8 mouse cellular contexts compared by ENCODE assay signal in genomic region chr11:70001865-70002264, GRCm38 (mm10). TPM values are rescaled to one million over a fixed set of nuclear protein-coding genes. Genes with fewer than 3 reads are reported as not detected.
DNase-seq lines count a peak whose midpoint lies in the region; ATAC-seq and TF ChIP-seq lines count a peak whose summit lies in the region.

No protein-coding gene starts in this region.

- peak; percentile 68 for TF ChIP-seq CTCF in kidney, postnatal 0 days (IDR thresholded peaks at IDR 0.05; ENCODE audit: low read depth)

- no peak for ATAC-seq in cerebellum, adult (ENCODE audit: insufficient number of reproducible peaks, low FRiP score, low TSS enrichment)
- no peak for ATAC-seq in forebrain, embryonic 13.5 days
- no peak for ATAC-seq in kidney, postnatal 0 days (replicated peaks; ENCODE audit: low FRiP score, low read depth)

- peaks cover 52% of the 10 kb centered on the region for H3K36me3 ChIP-seq in forebrain, embryonic 13.5 days (ENCODE audit: poor library complexity, severe bottlenecking)
- peaks cover 32% of the 10 kb centered on the region for H3K36me3 ChIP-seq in kidney, postnatal 0 days (ENCODE audit: insufficient read depth, low read length)
- H3K36me3 ChIP-seq in macrophage (ENCODE audit: inconsistent target): peaks cover 26% of the 10 kb centered on the region

- H3K79me2 ChIP-seq in macrophage (ENCODE audit: inconsistent target): peaks cover 68% of the 10 kb centered on the region

- peak overlapping the region; percentile 88 for H3K4me2 ChIP-seq in forebrain, embryonic 13.5 days
- peak overlapping the region; percentile 78 for H3K4me2 ChIP-seq in kidney, postnatal 0 days (ENCODE audit: low read length)

- H3K4me1 ChIP-seq in forebrain, embryonic 13.5 days: peaks cover 53% of the 10 kb centered on the region
- H3K4me1 ChIP-seq in kidney, postnatal 0 days (replicated peaks; ENCODE audit: insufficient read depth, low read length): peaks cover 20% of the 10 kb centered on the region; the same call in 1 of the 2 replicates

- peak; percentile 38 to 40 for DNase-seq in cerebellum, postnatal 36 days
- DNase-seq in ES-CJ7 (ENCODE audit: low read depth, low spot score): peak; percentile 89
- peak; percentile 70 for DNase-seq in kidney, postnatal 0 days (ENCODE audit: low spot score)
- peak; percentile 76 for DNase-seq in thymus, postnatal 14 days
- DNase-seq in left cerebral cortex, adult 11 months (ENCODE audit: low spot score): no peak

- H3K4me3 ChIP-seq in forebrain, embryonic 13.5 days: peak overlapping the region; percentile 69
- H3K4me3 ChIP-seq in kidney, postnatal 0 days (replicated peaks; ENCODE audit: low read depth, low read length): peak overlapping the region; percentile 70
- H3K4me3 ChIP-seq in macrophage (ENCODE audit: inconsistent target): peak overlapping the region; percentile 82

- no peaks in the 10 kb centered on the region for H3K27me3 ChIP-seq in forebrain, embryonic 13.5 days
- H3K27me3 ChIP-seq in kidney, postnatal 0 days (ENCODE audit: insufficient read depth, low read length): no peaks in the 10 kb centered on the region

- peak overlapping the region; percentile 86 for H3K9ac ChIP-seq in forebrain, embryonic 13.5 days
- no peak overlapping the region for H3K9ac ChIP-seq in kidney, postnatal 0 days (ENCODE audit: low read depth, low read length)

- H3K9me3 ChIP-seq in forebrain, embryonic 13.5 days (replicated peaks): no peaks in the 10 kb centered on the region
- H3K9me3 ChIP-seq in kidney, postnatal 0 days (replicated peaks; ENCODE audit: low read length): no peaks in the 10 kb centered on the region

- H3K27ac ChIP-seq in forebrain, embryonic 13.5 days: no peak overlapping the region
- no peak overlapping the region for H3K27ac ChIP-seq in kidney, postnatal 0 days
- peak overlapping the region; percentile 86 for H3K27ac ChIP-seq in macrophage

RNA-seq across cellular contexts. Expression of gene Dvl2, which starts 1.5 kb away (rescaled TPM):
- 31.8 and 35.4 TPM in 2 replicates for polyA plus RNA-seq in forebrain, embryonic 13.5 days (2015; fragmentation: Nextera tagmentation; extraction: Ambion mirVana)
- 25.8 and 27.1 TPM in 2 replicates for polyA plus RNA-seq in kidney, postnatal 0 days (2015; fragmentation: Nextera tagmentation; extraction: Ambion mirVana)
- total RNA-seq in macrophage (2018; cell fraction: chromatin; rRNA removed): 100 to 1,000 TPM in 1 of 26 experiments, 10 to 100 TPM in 25; 10.7 to 113 (median 32.6) TPM
- total RNA-seq in macrophage (2018; cell fraction: cytosol; rRNA removed): 10 to 100 TPM in 20 of 26 experiments, 1 to 10 TPM in 6; 5.2 to 24.7 (median 11.7) TPM
- total RNA-seq in macrophage (2018; cell fraction: nucleus; rRNA removed): 10 to 100 TPM in 25 of 26 experiments, 1 to 10 TPM in 1; 8.3 to 75.4 (median 18.6) TPM
- 10.8 to 21.7 TPM (median 11.8 TPM) in 3 replicates for polyA plus RNA-seq in macrophage (2018)

RNA-seq across cellular contexts. Expression of gene Phf23, which starts 6.3 kb away (rescaled TPM):
- 78.5 and 79.9 TPM in 2 replicates for polyA plus RNA-seq in forebrain, embryonic 13.5 days (2015; fragmentation: Nextera tagmentation; extraction: Ambion mirVana)
- 61.9 and 62.6 TPM in 2 replicates for polyA plus RNA-seq in kidney, postnatal 0 days (2015; fragmentation: Nextera tagmentation; extraction: Ambion mirVana)
- total RNA-seq in macrophage (2018; cell fraction: chromatin; rRNA removed): 100 to 1,000 TPM in 8 of 26 experiments, 10 to 100 TPM in 18; 23.7 to 164 (median 80.6) TPM
- total RNA-seq in macrophage (2018; cell fraction: cytosol; rRNA removed): 10 to 100 TPM; 27.6 to 98.4 (median 78.8) TPM
- 100 to 1,000 TPM in 7 of 26 experiments, 10 to 100 TPM in 19; 30.0 to 122 (median 64.8) TPM for total RNA-seq in macrophage (2018; cell fraction: nucleus; rRNA removed)
- 62.4 to 122 TPM (median 77.3 TPM) in 3 replicates for polyA plus RNA-seq in macrophage (2018)

RNA-seq across cellular contexts. Expression of gene Gabarap, which starts 10.9 kb away (rescaled TPM):
- polyA plus RNA-seq in forebrain, embryonic 13.5 days (2015; fragmentation: Nextera tagmentation; extraction: Ambion mirVana): 598 and 670 TPM in 2 replicates
- polyA plus RNA-seq in kidney, postnatal 0 days (2015; fragmentation: Nextera tagmentation; extraction: Ambion mirVana): 626 TPM in 2 replicates
- 100 to 1,000 TPM in 7 of 26 experiments, 10 to 100 TPM in 19; 56.3 to 126 (median 88.5) TPM for total RNA-seq in macrophage (2018; cell fraction: chromatin; rRNA removed)
- 1,000 to 10,000 TPM in 6 of 26 experiments, 100 to 1,000 TPM in 20; 786 to 1,340 (median 936) TPM for total RNA-seq in macrophage (2018; cell fraction: cytosol; rRNA removed)
- 100 to 1,000 TPM; 151 to 434 (median 234) TPM for total RNA-seq in macrophage (2018; cell fraction: nucleus; rRNA removed)
- 791 to 1,264 TPM (median 1,032 TPM) in 3 replicates for polyA plus RNA-seq in macrophage (2018)

RNA-seq across cellular contexts. Expression of gene Acadvl, which starts 13.3 kb away (rescaled TPM):
- 48.7 and 51.3 TPM in 2 replicates for polyA plus RNA-seq in forebrain, embryonic 13.5 days (2015; fragmentation: Nextera tagmentation; extraction: Ambion mirVana)
- 178 and 197 TPM in 2 replicates for polyA plus RNA-seq in kidney, postnatal 0 days (2015; fragmentation: Nextera tagmentation; extraction: Ambion mirVana)
- total RNA-seq in macrophage (2018; cell fraction: chromatin; rRNA removed): 10 to 100 TPM; 20.7 to 93.3 (median 43.6) TPM
- total RNA-seq in macrophage (2018; cell fraction: cytosol; rRNA removed): 10 to 100 TPM; 23.4 to 38.3 (median 32.4) TPM
- 10 to 100 TPM; 11.5 to 41.3 (median 23.5) TPM for total RNA-seq in macrophage (2018; cell fraction: nucleus; rRNA removed)
- 31.8 to 39.7 TPM (median 37.2 TPM) in 3 replicates for polyA plus RNA-seq in macrophage (2018)

RNA-seq across cellular contexts. Expression of gene Dlg4, which starts 14.9 kb away (rescaled TPM):
- polyA plus RNA-seq in forebrain, embryonic 13.5 days (2015; fragmentation: Nextera tagmentation; extraction: Ambion mirVana): 26.2 and 31.1 TPM in 2 replicates
- 4.3 and 6.5 TPM in 2 replicates for polyA plus RNA-seq in kidney, postnatal 0 days (2015; fragmentation: Nextera tagmentation; extraction: Ambion mirVana)
- 10 to 100 TPM in 21 of 26 experiments, 1 to 10 TPM in 5; 5.2 to 55.5 (median 26.9) TPM for total RNA-seq in macrophage (2018; cell fraction: chromatin; rRNA removed)
- 1 to 10 TPM; 3.1 to 7.4 (median 5.3) TPM for total RNA-seq in macrophage (2018; cell fraction: cytosol; rRNA removed)
- 10 to 100 TPM in 13 of 26 experiments, 1 to 10 TPM in 13; 2.6 to 27.1 (median 10.4) TPM for total RNA-seq in macrophage (2018; cell fraction: nucleus; rRNA removed)
- polyA plus RNA-seq in macrophage (2018): 4.4 to 6.6 TPM (median 4.6 TPM) in 3 replicates
